Comparison of ENCODE assay signal across 7 mouse cellular contexts in genomic region chr16:44494441-44495108, GRCm38 (mm10).
DNase-seq lines count a peak whose midpoint lies in the region; ATAC-seq lines count a peak whose summit lies in the region.

No protein-coding gene starts in this region.

- no peaks in the 10 kb centered on the region for H3K27me3 ChIP-seq in forebrain, embryonic 10.5 days (ENCODE audit: poor library complexity, severe bottlenecking)
- H3K27me3 ChIP-seq in kidney, embryonic 15.5 days, result no peaks in the 10 kb centered on the region
- H3K27me3 ChIP-seq in neural tube, embryonic 15.5 days (replicated peaks), result no peaks in the 10 kb centered on the region

- peaks cover 100% of the 10 kb centered on the region for H3K36me3 ChIP-seq in forebrain, embryonic 10.5 days (replicated peaks)
- peaks cover 83% of the 10 kb centered on the region for H3K36me3 ChIP-seq in kidney, embryonic 15.5 days
- H3K36me3 ChIP-seq in neural tube, embryonic 15.5 days, result peaks cover 10% of the 10 kb centered on the region

- H3K9ac ChIP-seq in kidney, embryonic 15.5 days, result no peak overlapping the region
- no peak overlapping the region for H3K9ac ChIP-seq in neural tube, embryonic 15.5 days (replicated peaks)

- peak; percentile 30 for DNase-seq in CD4-positive, CD25-positive, alpha-beta regulatory T cell, adult 2 months (ENCODE audit: low read depth, low spot score)
- DNase-seq in brain, adult 2 months (ENCODE audit: low read depth, low spot score), result peak; percentile 87
- no peak for DNase-seq in forebrain, embryonic 10.5 days (ENCODE audit: extremely low spot score, low spot score)
- DNase-seq in frontal cortex, adult 2 months (ENCODE audit: extremely low spot score in 1 of 2, low spot score in 1 of 2), result no peak
- no peak for DNase-seq in urinary bladder, adult 2 months (ENCODE audit: low spot score)

- WGBS in forebrain, embryonic 10.5 days, result 51% methylated on average over 8 of the region's 8 CpGs
- WGBS in kidney, embryonic 15.5 days, result 26% methylated on average over 8 of the region's 8 CpGs
- WGBS in neural tube, embryonic 15.5 days, result 42% methylated on average over 8 of the region's 8 CpGs

- H3K4me2 ChIP-seq in kidney, embryonic 15.5 days, result no peak overlapping the region
- H3K4me2 ChIP-seq in neural tube, embryonic 15.5 days, result no peak overlapping the region

- peak overlapping the region; percentile 71 for H3K27ac ChIP-seq in forebrain, embryonic 10.5 days
- peak overlapping the region; percentile 80 for H3K27ac ChIP-seq in kidney, embryonic 15.5 days
- H3K27ac ChIP-seq in neural tube, embryonic 15.5 days (replicated peaks), result peak overlapping the region; percentile 68

- peaks cover 9% of the 10 kb centered on the region; the same call in 1 of the 2 replicates for H3K9me3 ChIP-seq in forebrain, embryonic 10.5 days
- no peaks in the 10 kb centered on the region for H3K9me3 ChIP-seq in kidney, embryonic 15.5 days (replicated peaks)
- no peaks in the 10 kb centered on the region for H3K9me3 ChIP-seq in neural tube, embryonic 15.5 days (replicated peaks)

- no peak overlapping the region for H3K4me3 ChIP-seq in forebrain, embryonic 10.5 days
- no peak overlapping the region for H3K4me3 ChIP-seq in kidney, embryonic 15.5 days (replicated peaks)
- no peak overlapping the region for H3K4me3 ChIP-seq in neural tube, embryonic 15.5 days (replicated peaks)

- peaks cover 38% of the 10 kb centered on the region for H3K4me1 ChIP-seq in forebrain, embryonic 10.5 days
- H3K4me1 ChIP-seq in kidney, embryonic 15.5 days, result peaks cover 37% of the 10 kb centered on the region
- H3K4me1 ChIP-seq in neural tube, embryonic 15.5 days, result peaks cover 34% of the 10 kb centered on the region

- ATAC-seq in kidney, embryonic 15.5 days (replicated peaks; ENCODE audit: low FRiP score), result peak; percentile 80
- ATAC-seq in neural tube, embryonic 15.5 days (ENCODE audit: low FRiP score), result no peak

Comparison
In these comparisons a context has a peak if more than half of its experiments do, and no peak if none do; other contexts are left out.
1. DNase-seq: peak in CD4-positive, CD25-positive, alpha-beta regulatory T cell, adult 2 months (single experiment) and brain, adult 2 months (single experiment); none in forebrain, embryonic 10.5 days (single experiment), frontal cortex, adult 2 months (0 of 2) and urinary bladder, adult 2 months (single experiment).
2. Peak in every context shown above with its lines, with median percentiles within 50 percentile points of each other: H3K27ac ChIP-seq.